Mouse (Mus musculus) heart, postnatal 25 days (tissue): ENCODE results near the gene 2310022A10Rik. TPM values are rescaled to one million over a fixed set of nuclear protein-coding genes. Genes with fewer than 3 reads are reported as not detected.

Experiments
- DNase-seq: peaks from one replicate; pipeline ENCODE4 v3.0.0; 2022; ENCODE audit warnings: low spot score
- intact Hi-C: fragments of 180-260 bp; cut with DNase I; formaldehyde crosslinking; loops from one replicate; pipeline ENCODE4 v1.15.1; 2025
- total RNA-seq, 2 experiments: library from RNA; stranded (reverse); gene quantifications; 2 replicates each; pipeline ENCODE4 v1.2.3; 2021

Gene 2310022A10Rik
- 10 to 100 TPM; 64.6 to 71.9 TPM for total RNA-seq

- peak; percentile 94 for DNase-seq
- intact Hi-C loops = no loop called here
Measured at GRCm38 (mm10) chr7:27552931-27553513, at the start of gene 2310022A10Rik, which contains the start of gene Pld3. 2310022A10Rik (plus strand) TSS chr7:27553233. Pld3 (minus strand) TSS chr7:27553218.

GRCm38 (mm10) chr7:27506765-27507370 lies 46.2 kb upstream of the 2310022A10Rik start:
- no peak for DNase-seq
- intact Hi-C loops = loop anchor here (2.0 to 5.0 kb wide), 2 partner anchors 16 to 60 kb away; partner anchors contain the start of genes Blvrb and Sptbn4

- DNase-seq = peak; percentile 94
- intact Hi-C loops = loop anchor here (2.0 to 5.0 kb wide), 2 partner anchors 17 to 61 kb away; partner anchors contain the start of genes Blvrb and Sptbn4
Measured at GRCm38 (mm10) chr7:27507711-27508647, 45.1 kb upstream of the 2310022A10Rik start.

GRCm38 (mm10) chr7:27508648-27509005 lies 44.4 kb upstream of the 2310022A10Rik start:
- intact Hi-C loops = loop anchor here (5.0 kb wide), 1 partner anchor 61 kb away; the partner anchor contains the start of genes Blvrb and Sptbn4

GRCm38 (mm10) chr7:27510809-27511208 lies 42.2 kb upstream of the 2310022A10Rik start:
- intact Hi-C loops = no loop called here
- no peak for DNase-seq

More at GRCm38 (mm10) chr7:27508648-27509005, 44.4 kb upstream of the 2310022A10Rik start:
- DNase-seq = no peak

GRCm38 (mm10) chr7:27514961-27515360 lies 38.1 kb upstream of the 2310022A10Rik start:
- DNase-seq = no peak
- intact Hi-C loops = loop anchor here (5.0 kb wide), 1 partner anchor 108 kb away; no protein-coding TSS in a partner anchor

- no peak for DNase-seq
- intact Hi-C loops = loop anchor here (5.0 kb wide), 1 partner anchor 111 kb away; no protein-coding TSS in a partner anchor
Measured at GRCm38 (mm10) chr7:27518314-27518713, 34.7 kb upstream of the 2310022A10Rik start.

GRCm38 (mm10) chr7:27520104-27520503 lies 32.9 kb upstream of the 2310022A10Rik start:
- no peak for DNase-seq
- intact Hi-C loops = no loop called here

GRCm38 (mm10) chr7:27520599-27520998 lies 32.4 kb upstream of the 2310022A10Rik start:
- intact Hi-C loops = no loop called here
- DNase-seq = no peak

GRCm38 (mm10) chr7:27522967-27523366 lies 30.1 kb upstream of the 2310022A10Rik start, which contains the start of gene Hipk4:
Hipk4 (plus strand) TSS chr7:27523267.
- no peak for DNase-seq
- intact Hi-C loops = no loop called here

- no peak for DNase-seq
- intact Hi-C loops = no loop called here
Measured at GRCm38 (mm10) chr7:27523805-27524204, 29.2 kb upstream of the 2310022A10Rik start.

GRCm38 (mm10) chr7:27526039-27526827 lies 26.8 kb upstream of the 2310022A10Rik start:
- intact Hi-C loops = loop anchor here (2.0 to 5.0 kb wide), 2 partner anchors 49 to 189 kb away; partner anchors contain the start of gene Ltbp4
- peak; percentile 40 for DNase-seq

- DNase-seq = no peak
- intact Hi-C loops = loop anchor here (5.0 kb wide), 1 partner anchor 52 kb away; no protein-coding TSS in a partner anchor
Measured at GRCm38 (mm10) chr7:27529070-27529469, 24.0 kb upstream of the 2310022A10Rik start.

- DNase-seq = no peak
- intact Hi-C loops = no loop called here
Measured at GRCm38 (mm10) chr7:27530937-27531336, 22.1 kb upstream of the 2310022A10Rik start.

- intact Hi-C loops = no loop called here
- no peak for DNase-seq
Measured at GRCm38 (mm10) chr7:27531707-27532106, 21.3 kb upstream of the 2310022A10Rik start.

- no peak for DNase-seq
- intact Hi-C loops = no loop called here
Measured at GRCm38 (mm10) chr7:27532480-27533050, 20.5 kb upstream of the 2310022A10Rik start.

- DNase-seq = no peak
- intact Hi-C loops = no loop called here
Measured at GRCm38 (mm10) chr7:27535386-27535785, 17.6 kb upstream of the 2310022A10Rik start.

GRCm38 (mm10) chr7:27536618-27537017 lies 16.4 kb upstream of the 2310022A10Rik start:
- intact Hi-C loops = no loop called here
- DNase-seq = no peak

GRCm38 (mm10) chr7:27537998-27538397 lies 15.0 kb upstream of the 2310022A10Rik start:
- no peak for DNase-seq
- intact Hi-C loops = no loop called here
